Mouse (Mus musculus) kidney, adult 2 months (tissue): ENCODE results near the gene Slc39a11. TPM values are rescaled to one million over a fixed set of nuclear protein-coding genes. Genes with fewer than 3 reads are reported as not detected.

Experiments
- DNase-seq: peaks from one replicate; pipeline ENCODE4 v3.0.0; 2021
- H3K27ac ChIP-seq: fragments of 200-500 bp; 2 replicates; pipeline ENCODE4 v1.5.1; 2012; ENCODE audit warnings: low read depth, low read length, control low read depth, inconsistent platforms; ENCODE audit not compliant: insufficient read depth
- H3K27me3 ChIP-seq: fragments of 200-500 bp; replicated peaks from 2 replicates; pipeline ENCODE4 v1.6.1; 2012; ENCODE audit warnings: mild to moderate bottlenecking, moderate library complexity, low read length, inconsistent platforms; ENCODE audit not compliant: control insufficient read depth, insufficient read depth
- H3K36me3 ChIP-seq: fragments of 200-500 bp; 2 replicates; pipeline ENCODE4 v1.6.1; 2012; ENCODE audit warnings: mild to moderate bottlenecking, moderate library complexity, low read length, inconsistent platforms; ENCODE audit not compliant: control insufficient read depth, insufficient read depth
- H3K4me1 ChIP-seq: fragments of 200-500 bp; 2 replicates; pipeline ENCODE4 v1.6.1; 2011; ENCODE audit warnings: low read length; ENCODE audit not compliant: control insufficient read depth, insufficient read depth
- H3K4me3 ChIP-seq: fragments of 200-500 bp; 2 replicates; pipeline ENCODE4 v1.5.1; 2011; ENCODE audit warnings: mild to moderate bottlenecking, low read depth, low read length, control low read depth; ENCODE audit not compliant: insufficient read depth
- CTCF ChIP-seq: fragments of 200-500 bp; conservative IDR thresholded peaks from 2 replicates; pipeline ENCODE4 v1.5.1; 2011; ENCODE audit warnings: low read depth, mild to moderate bottlenecking, control low read depth, low read length, moderate library complexity, mixed read lengths; ENCODE audit not compliant: insufficient read depth, insufficient read length
- POLR2A ChIP-seq: fragments of 200-500 bp; IDR thresholded peaks from one replicate; pipeline ENCODE4 v1.6.1; 2011; ENCODE audit warnings: low read depth, low read length, control low read depth
- WGBS: fragments of 180-500 bp; shearing (Covaris S2); methylation state at CpG from one replicate; pipeline ENCODE4 v1.1.7; 2018; 5-methylcytosine and 5-hydroxymethylcytosine counted together
- polyA plus RNA-seq: library from polyadenylated mRNA; depleted of rRNA; stranded (reverse); fragments of >200 nt; gene quantifications from 2 replicates; pipeline ENCODE4 v1.2.3, GENCODE M21; 2012

Slc39a11 gene
- polyA plus RNA-seq, 1 experiment = 24.5 TPM

DNA sequence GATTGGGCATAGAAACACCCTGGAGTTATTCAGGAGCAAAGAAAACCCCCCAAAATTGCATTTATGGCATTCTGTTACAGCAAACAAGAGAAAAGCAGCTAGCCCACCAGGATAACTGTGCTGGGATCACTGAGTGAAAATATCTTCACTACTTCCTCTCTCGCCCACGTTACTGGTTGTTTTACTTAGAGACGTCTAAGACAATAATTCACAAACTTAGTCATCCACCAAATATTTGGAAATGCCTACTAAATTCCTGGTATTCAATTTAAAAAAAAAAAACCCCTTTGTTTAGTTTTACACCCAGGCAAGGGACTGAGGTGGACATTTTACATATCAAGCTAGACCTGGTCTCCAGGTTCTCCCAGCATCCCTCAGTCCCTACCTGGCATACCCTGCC, 384.3 kb downstream of the Slc39a11 start:
- no peaks in the 10 kb centered on the region for H3K36me3 ChIP-seq
- WGBS = 41% methylated on average over 3 of the region's 3 CpGs
- no peak for DNase-seq
- no peak overlapping the region for H3K27ac ChIP-seq
- H3K4me3 ChIP-seq = no peak overlapping the region
- no peaks in the 10 kb centered on the region for H3K4me1 ChIP-seq
- no peaks in the 10 kb centered on the region for H3K27me3 ChIP-seq
- TF ChIP-seq POLR2A (no peak), CTCF (no peak)

DNA sequence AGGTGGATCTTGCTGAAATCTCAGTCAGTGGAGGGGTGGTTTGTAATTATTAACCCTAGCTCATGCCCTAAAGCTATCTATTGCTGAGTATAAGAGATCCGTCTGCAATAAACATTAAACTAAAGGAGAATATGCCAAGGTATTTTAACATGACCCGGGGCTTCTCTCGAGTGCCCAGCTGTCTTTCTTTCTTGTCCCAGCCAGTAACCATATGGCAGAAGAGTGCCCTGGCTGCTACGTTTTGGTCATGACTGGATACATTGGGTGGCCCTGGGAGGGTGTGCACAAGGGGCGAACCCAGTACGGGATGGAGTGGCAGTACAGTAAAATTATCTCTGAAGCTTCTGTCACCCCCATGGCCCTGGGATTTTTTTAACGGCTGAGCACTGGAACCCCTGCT, 385.9 kb downstream of the Slc39a11 start:
- WGBS = 49% methylated on average over 7 of the region's 7 CpGs

DNA sequence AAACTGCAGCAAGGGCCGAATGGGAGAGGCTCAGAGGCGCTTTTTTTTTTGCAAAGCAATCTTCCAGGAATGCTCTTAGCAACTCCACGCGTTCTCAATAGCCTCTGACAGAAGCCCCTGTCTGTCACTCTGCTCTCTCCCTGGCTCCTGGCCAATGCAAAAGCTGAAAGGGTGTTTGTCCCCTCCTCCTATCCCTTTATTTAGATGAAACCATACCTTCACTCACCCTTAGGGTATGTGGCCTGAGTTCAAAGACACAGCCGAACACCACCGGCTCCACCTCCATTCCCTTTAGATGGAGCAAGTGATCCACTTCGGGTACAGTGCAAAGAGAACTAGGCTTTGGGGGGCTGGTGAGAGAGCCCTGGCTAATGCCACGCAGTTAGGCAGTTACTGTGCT, 387.8 kb downstream of the Slc39a11 start:
- Histone ChIP-seq H3K4me3 (no peak overlapping the region), H3K4me1 (no peaks in the 10 kb centered on the region), H3K36me3 (no peaks in the 10 kb centered on the region), H3K27me3 (no peaks in the 10 kb centered on the region), H3K27ac (no peak overlapping the region)
- TF ChIP-seq CTCF (no peak), POLR2A (no peak)
- 77% methylated on average over 8 of the region's 8 CpGs for WGBS
- no peak for DNase-seq

More for the DNA sequence above, 385.9 kb downstream of the Slc39a11 start:
- no peaks in the 10 kb centered on the region for H3K4me1 ChIP-seq
- H3K27ac ChIP-seq = no peak overlapping the region
- no peak for DNase-seq
- no peaks in the 10 kb centered on the region for H3K36me3 ChIP-seq
- no peak for TF ChIP-seq CTCF
- no peak for TF ChIP-seq POLR2A
- no peaks in the 10 kb centered on the region for H3K27me3 ChIP-seq
- H3K4me3 ChIP-seq = no peak overlapping the region

DNA sequence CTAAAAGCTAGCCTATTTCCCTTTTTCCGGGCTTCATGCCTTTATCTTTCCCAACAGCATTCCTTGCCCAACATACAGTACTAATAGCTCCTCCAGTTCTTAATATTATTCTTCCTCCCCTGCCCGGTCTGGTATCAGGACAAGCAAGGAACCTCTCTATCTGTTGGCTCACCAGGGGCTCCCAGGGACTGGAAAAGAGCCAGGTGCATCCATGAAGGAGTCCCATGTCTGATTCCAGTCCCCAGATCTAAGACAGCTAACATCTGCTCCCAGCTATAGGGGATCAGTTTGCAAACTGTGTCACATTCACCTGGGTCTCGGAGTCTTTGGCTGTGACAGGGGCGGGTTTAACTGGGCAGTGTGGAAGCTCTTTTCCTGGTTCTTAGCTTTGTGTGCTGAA, 388.5 kb downstream of the Slc39a11 start:
- no peak overlapping the region for H3K27ac ChIP-seq
- no peak for DNase-seq
- H3K27me3 ChIP-seq = no peaks in the 10 kb centered on the region
- TF ChIP-seq CTCF = no peak
- no peak for TF ChIP-seq POLR2A
- H3K4me3 ChIP-seq = no peak overlapping the region
- 91% methylated on average over 4 of the region's 4 CpGs for WGBS
- H3K4me1 ChIP-seq = no peaks in the 10 kb centered on the region
- H3K36me3 ChIP-seq = no peaks in the 10 kb centered on the region

DNA sequence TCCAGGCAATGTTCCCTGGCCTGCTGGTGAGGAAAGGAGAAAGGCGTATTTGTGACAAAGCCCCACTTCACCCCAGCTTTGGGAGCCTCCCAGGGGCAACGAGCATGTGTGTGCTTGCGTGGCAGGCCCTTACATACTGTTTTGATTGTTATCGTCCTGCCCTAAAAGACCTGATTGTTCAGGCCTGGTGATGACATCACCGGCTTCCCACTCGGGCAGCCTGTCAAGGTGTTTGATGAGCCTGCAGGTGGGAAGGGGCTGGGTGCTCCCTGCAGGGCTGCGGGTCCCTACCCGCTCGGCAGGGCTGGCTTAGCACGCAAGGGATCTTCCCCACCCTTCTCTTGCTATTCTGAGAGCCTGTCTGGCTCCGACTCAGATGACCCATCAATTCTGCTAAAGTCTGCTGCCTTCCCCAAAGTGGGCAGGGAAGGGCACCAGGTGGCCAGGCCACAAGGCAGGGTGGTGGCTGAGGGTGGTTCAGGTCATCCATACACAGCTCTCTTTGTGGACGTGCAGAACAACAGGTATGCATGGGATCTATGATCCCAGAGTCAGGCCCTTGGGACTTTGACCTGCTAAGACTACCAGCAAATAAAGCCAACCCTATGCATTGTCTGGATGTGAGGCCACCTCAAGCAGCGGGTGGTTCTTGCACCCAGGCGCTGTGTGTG, 390.0 kb downstream of the Slc39a11 start:
- no peaks in the 10 kb centered on the region for H3K4me1 ChIP-seq
- no peak for DNase-seq
- no peak overlapping the region for H3K4me3 ChIP-seq
- H3K27me3 ChIP-seq = no peaks in the 10 kb centered on the region
- 91% methylated on average over 14 of the region's 14 CpGs for WGBS
- no peaks in the 10 kb centered on the region for H3K36me3 ChIP-seq
- no peak overlapping the region for H3K27ac ChIP-seq
- TF ChIP-seq POLR2A (no peak), CTCF (no peak)

DNA sequence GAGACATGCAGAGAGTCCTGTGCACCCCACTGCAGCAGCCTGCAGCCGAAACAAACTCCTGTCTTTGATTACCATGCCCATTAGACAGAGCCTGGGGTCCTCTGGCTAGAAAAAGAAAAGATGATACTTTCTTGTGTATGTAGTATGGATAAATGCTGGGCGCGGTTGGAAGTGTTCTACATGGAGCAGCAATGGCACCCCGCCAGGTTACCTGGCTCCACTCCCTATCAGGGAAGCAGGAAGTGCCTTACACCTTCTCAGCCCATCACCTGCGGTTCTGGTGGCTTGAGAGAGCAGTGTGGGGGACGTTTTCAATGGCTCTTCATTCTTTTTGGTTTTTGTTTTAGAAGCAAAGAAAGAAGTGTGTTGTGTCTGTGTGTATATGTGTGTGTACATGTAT, 391.9 kb downstream of the Slc39a11 start:
- 89% methylated on average over 6 of the region's 6 CpGs for WGBS
- Histone ChIP-seq H3K27ac (no peak overlapping the region), H3K4me1 (no peaks in the 10 kb centered on the region), H3K36me3 (no peaks in the 10 kb centered on the region), H3K27me3 (no peaks in the 10 kb centered on the region), H3K4me3 (no peak overlapping the region)
- TF ChIP-seq POLR2A (no peak), CTCF (no peak)
- no peak for DNase-seq

DNA sequence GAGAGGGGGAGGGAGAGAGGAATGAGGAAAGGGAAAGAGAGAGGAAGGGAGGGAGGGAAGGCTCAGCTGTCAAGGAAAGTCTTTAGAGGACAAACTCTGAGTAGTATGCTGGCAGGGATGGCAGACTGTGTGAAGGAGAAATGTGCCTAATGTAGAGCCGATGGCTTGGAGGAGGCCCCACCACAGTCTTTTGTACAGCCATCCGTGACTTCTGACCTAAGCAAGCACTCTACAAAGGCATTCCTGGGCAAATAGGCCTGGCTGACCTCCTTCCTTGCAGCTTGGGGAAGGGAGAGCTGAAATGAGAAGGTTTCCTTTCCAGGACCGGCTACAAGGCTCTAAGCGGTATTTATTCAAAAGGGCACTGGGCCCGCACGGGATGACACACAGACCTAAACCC, 395.2 kb downstream of the Slc39a11 start:
- Histone ChIP-seq H3K27ac (no peak overlapping the region), H3K4me1 (no peaks in the 10 kb centered on the region), H3K36me3 (no peaks in the 10 kb centered on the region), H3K27me3 (no peaks in the 10 kb centered on the region), H3K4me3 (no peak overlapping the region)
- no peak for DNase-seq
- WGBS = 50% methylated on average over 6 of the region's 6 CpGs
- TF ChIP-seq CTCF (no peak), POLR2A (no peak)
